Comparison of ENCODE assay signal across 8 mouse cellular contexts in genomic region chr1:166843397-166843877, GRCm38 (mm10).
DNase-seq lines count a peak whose midpoint lies in the region; ATAC-seq lines count a peak whose summit lies in the region.

No protein-coding gene starts in this region.

- no peaks in the 10 kb centered on the region for H3K9me3 ChIP-seq in heart, embryonic 16.5 days (replicated peaks; ENCODE audit: control insufficient read depth, low read length)
- no peaks in the 10 kb centered on the region for H3K9me3 ChIP-seq in neural tube, embryonic 15.5 days (replicated peaks)

- no peak for ATAC-seq in heart, embryonic 16.5 days (replicated peaks; ENCODE audit: extremely low read depth, insufficient read depth, low FRiP score)
- peak; percentile 60 for ATAC-seq in neural tube, embryonic 15.5 days (ENCODE audit: low FRiP score)

- peak overlapping the region; percentile 58 for H3K4me2 ChIP-seq in heart, embryonic 16.5 days (ENCODE audit: low read depth, low read length)
- H3K4me2 ChIP-seq in neural tube, embryonic 15.5 days, result peak overlapping the region; percentile 55

- H3K4me3 ChIP-seq in heart, embryonic 16.5 days (ENCODE audit: low read length), result peak overlapping the region; percentile 38
- H3K4me3 ChIP-seq in neural tube, embryonic 15.5 days (replicated peaks), result peak overlapping the region; percentile 25

- peak; percentile 20 to 27 for DNase-seq in cerebellum, postnatal 25 days
- no peak for DNase-seq in cerebellum, adult 11-12 months
- peak; percentile 25 for DNase-seq in brain, adult 2 months (ENCODE audit: low read depth, low spot score)
- peak; percentile 48 to 65 for DNase-seq in kidney, postnatal 25 days
- no peak for DNase-seq in layer of hippocampus, postnatal 36 days
- DNase-seq in cerebellum, adult 9-10 months, result no peak

- peaks cover 6% of the 10 kb centered on the region; the same call in 1 of the 2 replicates for H3K4me1 ChIP-seq in heart, embryonic 16.5 days (ENCODE audit: control insufficient read depth, insufficient read depth, low read length)
- H3K4me1 ChIP-seq in neural tube, embryonic 15.5 days, result peaks cover 17% of the 10 kb centered on the region

- no peaks in the 10 kb centered on the region for H3K36me3 ChIP-seq in heart, embryonic 16.5 days (ENCODE audit: control insufficient read depth, insufficient read depth)
- no peaks in the 10 kb centered on the region for H3K36me3 ChIP-seq in neural tube, embryonic 15.5 days

- 0 out of 2 replicates have a peak overlapping the region, but pooled peaks have one; percentile 38 for H3K9ac ChIP-seq in heart, embryonic 16.5 days (ENCODE audit: low read length)
- no peak overlapping the region; the same call in 1 of the 2 replicates for H3K9ac ChIP-seq in neural tube, embryonic 15.5 days (replicated peaks)

- 3% methylated on average over 11 of the region's 11 CpGs for WGBS in heart, embryonic 16.5 days
- under 1% methylated on average over 11 of the region's 11 CpGs for WGBS in neural tube, embryonic 15.5 days

- no peak overlapping the region for H3K27ac ChIP-seq in heart, embryonic 16.5 days (ENCODE audit: low read length)
- H3K27ac ChIP-seq in neural tube, embryonic 15.5 days (replicated peaks), result peak overlapping the region; percentile 65; the same call in 1 of the 2 replicates

- no peaks in the 10 kb centered on the region for H3K27me3 ChIP-seq in heart, embryonic 16.5 days (ENCODE audit: control insufficient read depth, insufficient read depth, low read length)
- H3K27me3 ChIP-seq in neural tube, embryonic 15.5 days (replicated peaks), result no peaks in the 10 kb centered on the region

Comparison
In these comparisons a context has a peak if more than half of its experiments do, and no peak if none do; other contexts are left out.
1. DNase-seq: peak in cerebellum, postnatal 25 days (2 of 2), brain, adult 2 months (single experiment) and kidney, postnatal 25 days (2 of 2); none in cerebellum, adult 11-12 months (single experiment), layer of hippocampus, postnatal 36 days (0 of 2) and cerebellum, adult 9-10 months (single experiment).